Mouse (Mus musculus) cerebellum, postnatal 4 days (tissue): ENCODE results near the gene Bag5.
A peak's percentile ranks its signal among the peaks of the same experiment; 100 is the strongest.
"Not testable (repeated sequence)": the region's sequence is repeated elsewhere in the genome, so short reads cannot be mapped to it uniquely, and the experiment has no call there.

ENCODE experiments used
- DNase-seq, 2 experiments: peaks; one replicate each; pipeline ENCODE4 v3.0.0; 2022; ENCODE audit warnings: low spot score in 2 of 2, mixed read lengths in 1 of 2

Bag5 gene

DNA sequence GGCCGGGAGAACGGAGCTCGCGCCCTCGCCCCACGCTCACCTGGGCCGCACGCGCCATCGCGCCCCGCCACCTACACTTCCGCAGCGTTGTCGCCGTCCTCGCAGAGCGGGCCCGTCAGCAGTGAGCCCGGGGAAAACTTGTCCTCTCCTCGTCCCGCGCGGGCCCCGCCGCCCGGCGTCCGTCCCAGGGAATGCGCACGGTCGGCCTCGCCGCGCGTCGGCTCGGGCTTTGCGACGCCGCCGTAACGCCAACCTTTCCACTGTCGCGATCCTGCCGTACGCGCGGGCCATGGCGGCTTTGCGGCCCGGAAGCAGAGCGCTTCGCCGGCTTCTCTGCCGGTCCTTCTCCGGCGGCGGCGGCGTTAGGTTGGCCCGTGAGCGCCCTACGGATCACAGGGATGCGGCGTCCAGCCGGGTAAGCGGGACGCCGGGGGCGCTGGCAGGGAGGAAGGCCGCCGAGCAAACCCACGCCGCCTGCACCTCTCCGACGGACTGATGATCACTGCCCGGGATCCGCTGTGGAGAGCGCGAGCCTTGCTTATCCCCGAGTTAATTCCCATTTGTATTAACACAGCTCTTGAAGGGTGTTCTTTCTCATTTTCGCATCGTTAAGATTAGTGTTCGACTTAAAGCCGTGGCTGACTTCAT, at the start of gene Bag5, which contains the start of gene Apopt1:
Gene Bag5, minus strand, starts transcription at position 254 of the 648 bp plus-strand sequence.
Gene Apopt1, plus strand, starts transcription at position 258 of the 648 bp plus-strand sequence.
- peak; percentile 74 to 91 for DNase-seq

DNA sequence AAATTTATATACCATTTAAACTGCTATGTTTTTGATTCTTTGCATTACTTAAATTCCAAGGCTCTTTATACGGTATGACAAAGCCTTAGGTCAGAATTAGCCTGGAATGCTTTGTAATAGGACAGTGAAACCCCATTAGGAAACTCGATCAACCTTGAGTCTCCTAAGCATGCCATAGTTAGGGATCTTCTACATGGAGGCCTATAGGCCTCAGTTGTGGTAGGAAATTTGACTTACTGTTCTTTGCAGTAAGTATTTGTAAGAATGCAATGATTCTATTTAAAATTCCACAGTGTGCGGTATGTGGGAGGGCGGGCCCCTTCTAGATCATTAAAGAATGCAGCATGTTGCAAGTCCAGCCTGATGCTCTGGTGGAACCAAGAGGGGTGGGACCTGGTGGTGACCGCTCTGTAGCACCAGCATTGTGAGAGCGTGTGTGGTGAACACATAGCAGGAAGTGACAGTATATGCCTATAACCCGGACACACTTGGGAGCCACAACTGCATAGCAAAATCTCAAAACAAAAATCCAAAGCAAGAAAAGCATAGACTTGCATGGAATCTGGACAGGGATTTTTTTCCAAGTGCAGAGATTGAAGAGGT, 47.4 kb upstream of the Bag5 start:
- no peak for DNase-seq

DNA sequence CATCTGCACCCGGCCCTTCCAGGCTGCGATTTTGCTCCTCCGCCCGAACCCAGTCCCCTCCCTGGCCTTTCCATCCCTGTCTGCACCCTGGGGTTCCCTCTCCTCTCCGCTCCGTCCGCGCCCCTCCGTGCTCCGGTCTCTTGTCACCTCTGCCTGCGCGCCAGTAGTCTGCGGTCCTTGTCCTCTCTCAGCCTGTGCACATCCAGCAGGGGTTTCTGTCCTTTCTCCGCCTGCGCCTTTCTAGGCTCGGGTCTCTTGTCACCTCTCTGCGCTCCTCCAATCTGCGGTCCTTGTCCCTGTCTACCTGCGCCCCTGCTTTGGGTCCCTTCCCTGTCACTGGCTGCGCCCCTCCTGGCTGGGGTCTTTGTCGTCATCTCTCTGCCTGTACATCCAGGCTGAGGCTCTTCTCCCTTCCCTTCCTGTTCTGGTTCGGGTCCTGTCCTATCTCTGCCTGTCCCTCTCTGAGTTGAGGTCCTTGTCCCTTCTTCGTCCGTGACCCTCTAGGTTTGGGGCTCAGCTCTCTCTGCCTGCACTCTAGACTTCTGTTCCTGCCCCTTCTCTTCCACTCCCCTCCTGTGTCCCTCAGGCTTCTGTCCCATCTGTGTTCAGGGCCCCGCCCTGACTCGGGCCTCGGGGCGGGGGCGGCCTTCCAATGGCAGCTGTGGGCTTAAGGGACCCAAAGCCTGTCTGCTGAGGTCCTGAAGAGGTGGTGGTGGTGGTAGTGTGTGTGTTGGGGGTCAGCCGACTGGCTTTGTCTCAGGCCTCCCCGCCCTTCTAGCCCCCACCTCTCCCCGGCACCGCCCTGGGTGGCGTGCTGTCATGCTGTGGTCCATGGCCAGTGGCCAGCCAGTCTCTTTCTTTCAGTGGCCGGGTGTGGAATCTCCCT, 46.4 kb upstream of the Bag5 start:
- peak in 1 of 2 experiments; percentile 54 for DNase-seq

DNA sequence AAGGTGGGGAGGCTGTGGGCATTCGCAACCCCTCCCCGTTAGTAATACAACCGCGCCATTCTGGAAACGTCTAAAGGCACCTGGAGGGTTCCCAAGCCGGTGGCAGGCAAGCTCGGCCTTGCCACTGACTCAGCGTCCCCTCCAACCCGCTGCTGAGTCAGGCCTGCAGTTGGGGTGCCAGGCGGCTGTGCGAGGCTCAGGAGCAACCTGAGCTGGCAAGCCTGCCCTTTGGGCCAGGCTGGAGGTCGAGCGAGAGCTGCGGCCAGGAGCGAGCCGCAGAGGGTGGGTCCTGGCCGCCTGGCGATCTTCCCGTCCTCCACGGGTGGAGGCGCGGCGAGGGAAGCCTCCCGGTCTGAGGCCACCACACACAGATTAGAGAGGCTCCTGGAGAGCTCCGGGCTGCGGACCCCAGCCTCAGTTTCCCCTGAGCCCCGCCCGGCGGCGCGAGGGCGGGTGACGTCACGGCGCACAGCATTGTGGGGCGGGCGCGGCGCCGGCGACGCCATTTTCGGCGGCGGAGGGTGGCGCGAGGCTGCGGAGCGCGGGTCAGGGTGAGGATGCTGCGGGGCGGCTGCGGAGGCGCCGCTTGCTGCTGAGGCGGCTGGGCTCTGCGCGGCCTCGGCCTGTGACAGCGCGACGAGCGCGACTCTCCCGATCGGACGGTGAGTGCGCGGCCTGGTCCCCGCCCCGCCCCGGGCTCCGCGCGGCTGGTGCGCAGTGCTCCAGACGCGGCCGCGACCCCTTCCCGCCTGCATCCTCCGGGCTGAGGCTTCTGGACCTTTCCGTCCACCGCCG, 45.5 kb upstream of the Bag5 start, which contains the start of gene Klc1:
Gene Klc1, plus strand, starts transcription at position 469 of the 795 bp plus-strand sequence.
- DNase-seq = peak; percentile 68 to 86

DNA sequence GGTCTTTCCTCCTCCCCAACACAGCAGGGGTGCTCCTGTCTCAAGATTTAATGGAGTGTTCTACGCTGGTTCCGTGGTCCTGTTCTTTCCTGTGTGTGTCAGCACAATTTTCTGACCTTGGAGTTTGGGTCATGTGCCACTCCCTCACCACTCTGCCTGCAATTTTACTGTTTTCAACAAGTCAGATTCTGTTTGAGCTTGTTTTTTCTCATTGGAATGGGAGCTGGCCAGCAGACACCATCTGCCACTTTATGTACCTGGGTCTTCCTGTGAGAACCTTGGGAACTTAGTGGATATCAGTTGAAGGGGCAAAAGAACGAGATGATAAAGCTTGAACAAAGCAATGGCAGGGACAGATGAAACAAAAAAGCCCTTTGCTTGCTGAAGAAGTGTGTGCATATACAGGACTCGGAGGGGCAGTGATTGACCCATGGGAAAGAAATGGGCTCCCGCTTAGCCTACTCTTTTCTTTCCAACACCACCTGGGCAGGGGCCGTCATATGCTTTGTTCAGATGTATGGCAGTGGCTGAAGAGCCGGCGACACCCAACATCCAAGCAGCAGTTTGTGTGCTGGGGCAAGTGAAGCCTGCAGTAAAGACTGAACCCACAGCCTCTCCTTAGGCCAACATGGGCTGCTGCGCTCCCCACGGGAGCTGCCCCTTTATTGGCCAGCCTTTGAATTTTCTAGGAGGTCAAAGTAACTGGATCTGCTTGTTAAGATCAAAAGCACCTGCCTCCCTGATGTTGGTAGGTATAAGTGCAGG, 44.7 kb upstream of the Bag5 start:
- DNase-seq = no peak

DNA sequence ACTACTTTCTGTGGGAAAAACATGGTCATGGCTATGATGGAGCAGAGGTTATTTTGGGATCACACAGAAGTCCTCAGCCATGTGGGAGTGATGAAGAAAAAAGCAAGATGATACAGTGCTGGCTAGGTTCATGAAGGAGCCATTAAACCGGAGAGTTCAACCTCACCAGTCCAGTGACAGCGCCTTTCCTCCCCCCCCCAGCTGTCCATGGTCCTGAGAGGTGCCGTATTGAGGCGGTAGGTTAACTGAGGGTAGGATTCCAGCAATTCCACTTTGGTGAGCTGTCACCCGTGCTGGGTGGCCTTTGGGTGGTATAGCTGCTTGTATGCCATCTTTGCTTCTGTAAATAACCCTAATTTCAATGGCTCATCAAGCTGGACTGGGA, 43.6 kb upstream of the Bag5 start:
- no peak for DNase-seq

DNA sequence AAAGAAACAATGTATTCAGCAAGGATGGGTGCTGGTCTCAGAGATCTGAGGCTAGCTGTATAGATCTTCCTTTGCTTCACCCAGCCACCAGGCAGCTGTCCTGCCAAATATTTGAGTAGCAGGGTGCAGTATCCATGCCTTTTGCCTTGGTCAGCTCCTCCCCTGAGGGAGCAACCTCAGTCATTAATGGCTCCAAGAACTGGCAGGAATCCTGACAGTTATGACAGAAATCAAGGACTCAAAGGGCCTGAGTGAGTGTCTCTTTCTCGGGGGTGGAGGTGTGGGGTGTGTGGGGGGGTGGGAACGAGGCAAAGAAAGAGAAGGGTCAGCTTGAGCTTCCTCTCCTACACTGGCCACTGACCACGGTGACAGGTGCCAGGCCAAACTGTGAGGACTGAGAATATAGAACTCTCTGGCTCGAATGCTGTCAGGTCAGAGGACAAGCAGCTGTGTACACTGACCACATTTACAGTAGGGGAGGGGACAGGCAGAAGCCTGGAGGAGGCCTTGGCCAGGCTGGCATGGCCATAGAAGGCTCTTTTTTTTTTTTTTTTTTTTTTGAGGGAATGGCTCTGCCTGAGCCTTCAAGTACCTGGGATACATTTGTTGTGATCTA, 43.1 kb upstream of the Bag5 start:
- DNase-seq = no peak

DNA sequence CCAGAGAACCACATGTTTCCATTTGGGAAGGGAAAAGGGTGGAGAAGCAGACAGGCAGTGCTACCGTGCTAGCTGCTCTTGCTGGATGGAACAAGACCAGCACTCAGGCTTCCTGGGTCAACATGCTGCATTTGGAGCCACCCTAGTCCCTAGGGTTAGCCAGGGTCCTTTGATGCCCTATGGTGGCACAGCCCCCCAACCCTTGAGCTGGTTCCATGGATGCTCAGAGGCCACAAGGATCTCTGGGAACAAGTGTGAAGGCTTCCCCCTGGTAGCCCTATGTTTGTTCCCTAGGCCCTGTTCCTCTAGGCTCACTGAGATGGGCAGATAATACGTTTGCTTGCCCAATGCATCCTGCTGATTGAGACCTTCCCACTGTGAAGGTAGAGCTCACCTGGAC, 42.2 kb upstream of the Bag5 start:
- no peak for DNase-seq

DNA sequence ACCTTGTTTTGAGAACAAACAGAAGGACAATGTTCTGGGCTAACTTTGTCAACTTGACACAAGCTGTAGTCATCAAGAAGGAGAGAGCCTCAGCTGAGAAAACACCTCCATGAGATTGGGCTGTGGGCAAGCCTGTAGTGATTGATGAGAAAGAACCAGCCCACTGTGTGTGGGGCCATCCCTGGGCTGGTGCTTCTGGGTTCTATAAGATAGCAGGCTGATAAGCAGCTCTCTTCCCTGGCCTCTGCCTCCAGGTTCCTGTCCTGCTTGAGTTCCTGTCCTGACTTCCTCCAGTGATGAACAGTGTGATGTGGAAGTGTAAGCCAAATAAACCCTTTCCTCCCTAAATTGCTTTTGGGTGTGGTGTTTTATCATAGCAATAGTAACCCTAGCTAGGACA, 41.7 kb upstream of the Bag5 start:
- no peak for DNase-seq

DNA sequence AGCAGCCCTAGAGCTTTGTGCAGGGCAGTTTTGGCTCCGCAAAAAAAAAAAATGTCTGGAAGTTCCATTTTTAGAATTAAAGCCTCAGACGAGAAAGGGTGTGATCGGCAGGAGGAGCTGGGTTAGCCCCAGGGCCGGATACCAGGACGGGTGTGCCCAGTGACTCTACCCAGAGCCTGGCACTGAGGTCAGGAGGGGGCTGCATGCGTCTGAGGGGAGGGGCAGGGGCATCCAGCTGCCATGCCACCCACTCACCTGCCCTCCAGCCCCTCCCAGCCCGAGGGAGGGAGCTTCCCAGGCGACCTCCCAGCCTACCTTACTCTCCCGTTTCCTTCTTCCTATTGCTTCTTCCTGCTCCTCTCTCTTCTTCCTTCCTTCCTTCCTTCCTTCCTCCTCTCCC, 40.3 kb upstream of the Bag5 start:
- no peak for DNase-seq

DNA sequence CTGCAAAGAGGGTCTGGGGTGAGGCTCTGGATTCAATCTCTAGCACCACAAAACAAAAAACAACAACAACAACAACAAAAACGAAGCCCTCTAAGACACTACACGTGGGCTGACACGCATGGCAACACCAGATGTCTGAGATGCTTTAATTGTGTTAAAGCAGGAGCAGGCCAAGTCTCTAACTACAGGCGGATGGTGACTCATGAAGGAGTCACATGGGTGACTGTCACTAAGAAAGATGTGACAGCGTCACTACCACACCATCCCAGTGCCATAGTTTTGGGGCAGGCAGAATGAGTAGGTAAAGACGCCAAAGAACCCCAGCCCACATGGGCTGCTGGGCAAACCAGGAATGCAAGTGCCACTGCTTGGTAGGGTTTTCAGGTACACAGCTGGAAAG, 39.4 kb upstream of the Bag5 start:
- DNase-seq = no peak

DNA sequence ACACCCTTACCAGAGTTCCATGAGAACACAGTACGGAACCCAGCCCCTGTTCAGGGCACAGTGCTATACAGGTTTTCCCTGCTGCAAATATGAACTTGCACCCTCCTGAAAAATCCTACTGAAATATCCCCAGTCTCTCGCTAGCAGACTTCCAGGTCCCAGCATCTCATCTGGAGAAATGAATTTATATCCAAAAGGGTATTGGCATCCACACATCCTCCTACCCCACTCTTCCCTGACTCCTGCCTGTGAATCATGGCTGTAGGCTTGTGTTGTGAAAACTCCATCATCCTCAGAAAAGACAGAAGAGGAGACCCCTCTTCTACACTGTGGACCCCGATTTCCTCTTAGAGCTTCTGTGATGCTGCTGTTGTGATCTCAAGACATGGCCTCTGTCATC, 37.7 kb upstream of the Bag5 start:
- no peak for DNase-seq

DNA sequence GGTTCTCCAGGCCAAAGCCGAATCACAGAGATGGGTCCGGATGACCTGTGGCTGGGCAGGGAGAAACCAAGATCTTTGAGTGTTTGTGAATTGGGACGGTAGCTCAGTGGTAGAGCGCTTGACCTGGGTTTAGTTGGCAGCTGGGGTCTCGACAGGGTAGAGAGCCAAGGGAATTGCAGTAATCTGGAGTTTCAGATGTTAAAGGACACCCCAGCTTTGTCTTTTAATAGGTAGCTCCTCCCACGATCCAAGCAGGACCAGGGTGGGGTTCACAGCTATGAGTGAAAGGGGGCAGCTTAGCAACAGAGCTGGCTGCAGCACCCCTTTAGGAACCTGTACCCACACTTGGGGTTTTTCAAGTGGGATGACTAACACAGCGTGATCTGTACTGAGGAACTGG, 34.4 kb upstream of the Bag5 start:
- DNase-seq = no peak

DNA sequence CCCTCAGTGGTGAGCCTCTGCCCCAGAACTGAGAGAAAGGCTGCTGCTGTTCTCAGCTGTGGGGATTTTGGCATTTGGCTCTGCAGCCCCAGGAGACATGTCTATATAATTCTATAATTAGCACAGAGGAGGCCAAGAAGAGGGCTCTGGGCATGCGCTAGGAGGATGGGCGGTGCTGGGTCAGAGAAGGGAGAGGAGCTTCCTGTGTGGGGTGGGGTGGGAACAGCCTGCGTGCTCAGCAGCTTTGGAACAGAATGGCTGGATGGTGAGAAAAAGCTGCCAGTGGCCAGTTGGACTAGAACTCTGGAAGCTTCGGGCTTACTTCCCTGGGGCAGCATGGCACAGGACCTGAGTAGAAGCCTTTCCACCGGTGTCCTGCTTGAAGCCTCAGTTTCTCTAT, 33.0 kb upstream of the Bag5 start:
- no peak for DNase-seq

DNA sequence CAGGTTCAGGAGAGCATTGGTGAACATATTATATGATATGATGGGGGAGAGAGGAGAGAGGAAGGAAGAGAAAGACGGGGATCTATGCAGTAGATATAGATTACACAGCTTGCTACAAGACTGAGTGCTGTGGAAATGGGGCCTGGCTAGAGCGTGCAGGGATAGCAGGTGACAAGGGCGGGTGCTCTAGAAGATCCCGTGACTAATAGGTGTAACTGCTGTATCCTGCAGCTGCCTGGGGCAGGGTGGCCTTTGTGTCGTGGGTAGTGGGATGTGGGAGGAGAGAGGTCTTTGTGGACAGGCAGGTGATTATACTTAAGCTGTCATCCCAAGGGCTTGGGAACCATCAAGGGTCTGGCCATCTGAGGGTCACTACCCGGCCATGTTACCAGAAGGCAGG, 32.2 kb upstream of the Bag5 start:
- no peak for DNase-seq

DNA sequence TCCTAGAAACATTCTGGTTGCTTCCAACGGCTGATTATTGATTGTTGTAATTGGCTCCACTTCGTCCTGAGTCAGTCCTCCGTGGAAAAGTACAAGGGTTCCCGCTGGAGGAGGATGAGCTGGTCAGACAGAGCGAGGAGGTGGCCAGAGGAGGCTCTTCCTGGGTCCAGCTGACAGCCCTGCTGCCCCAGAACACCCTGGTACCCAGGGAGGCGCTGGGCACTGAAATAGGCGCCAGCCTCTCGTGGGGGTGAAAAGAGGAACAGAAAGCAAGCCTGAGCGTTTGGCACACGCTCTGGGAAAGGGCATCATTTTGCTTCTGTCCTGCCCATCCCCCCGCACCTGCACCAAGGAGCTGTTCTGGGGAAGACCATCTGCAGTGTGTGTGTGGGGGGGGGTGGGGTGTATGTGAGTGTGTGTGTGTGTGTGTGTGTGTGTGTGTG, 30.9 kb upstream of the Bag5 start:
- DNase-seq = peak in 1 of 2 experiments; percentile 26

DNA sequence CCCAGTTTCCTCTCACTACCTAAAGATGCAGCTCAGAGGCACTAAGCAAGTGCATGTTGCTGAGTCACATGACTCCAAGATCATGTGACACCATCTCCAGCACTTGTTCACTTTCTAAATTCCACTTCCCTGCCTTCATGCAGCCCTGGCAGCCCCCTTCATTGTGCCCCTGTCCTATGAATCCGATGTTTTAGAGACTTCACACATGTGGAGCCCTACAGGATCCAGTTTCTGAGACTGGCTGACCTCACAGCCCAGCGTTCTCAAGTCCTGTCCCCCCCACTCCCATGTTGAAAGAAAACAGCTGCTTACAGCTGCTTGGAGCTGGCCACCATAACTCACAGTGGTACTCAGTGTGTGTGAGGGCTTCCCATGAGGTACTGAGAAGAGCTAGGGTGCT, 30.4 kb upstream of the Bag5 start:
- no peak for DNase-seq

DNA sequence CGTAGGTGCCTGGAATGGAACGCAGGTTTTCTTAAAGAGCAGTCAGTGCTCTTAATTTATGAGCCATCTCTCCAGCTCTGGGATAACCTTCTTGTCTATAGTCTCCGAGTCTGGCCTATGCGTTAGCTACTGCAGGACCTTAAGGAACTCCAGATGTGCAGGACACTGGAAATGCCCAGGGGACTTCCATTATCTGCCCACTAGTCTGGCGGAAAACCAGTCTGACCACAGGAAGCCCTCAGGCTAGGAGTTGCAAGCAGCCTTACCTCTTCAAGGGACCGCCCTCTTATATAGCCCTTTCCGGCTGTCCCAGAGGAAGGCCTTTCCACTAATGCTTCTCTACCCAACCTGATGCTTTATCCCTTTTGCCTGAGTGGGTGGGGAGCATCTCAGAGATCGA, 28.3 kb upstream of the Bag5 start:
- DNase-seq = no peak

DNA sequence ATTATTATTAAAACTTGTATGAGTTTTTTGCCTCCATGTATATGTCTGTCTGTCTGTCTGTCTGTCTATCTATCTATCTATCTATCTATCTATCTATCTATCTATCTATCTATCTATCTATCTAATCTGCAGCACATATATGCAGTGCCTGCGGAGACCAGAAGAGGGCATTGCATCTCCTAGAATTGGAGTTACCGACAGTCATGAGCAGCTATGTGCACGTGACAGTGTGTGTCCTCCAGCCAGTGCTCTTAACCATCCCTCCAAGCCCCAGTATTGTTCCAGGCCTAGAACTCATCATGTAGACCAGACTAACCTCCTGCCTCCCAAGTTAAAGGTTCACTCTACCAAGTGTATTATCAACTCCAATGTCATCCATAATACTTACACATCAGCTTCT, 25.7 kb upstream of the Bag5 start:
- peak in 1 of 2 experiments; percentile 62 for DNase-seq

DNA sequence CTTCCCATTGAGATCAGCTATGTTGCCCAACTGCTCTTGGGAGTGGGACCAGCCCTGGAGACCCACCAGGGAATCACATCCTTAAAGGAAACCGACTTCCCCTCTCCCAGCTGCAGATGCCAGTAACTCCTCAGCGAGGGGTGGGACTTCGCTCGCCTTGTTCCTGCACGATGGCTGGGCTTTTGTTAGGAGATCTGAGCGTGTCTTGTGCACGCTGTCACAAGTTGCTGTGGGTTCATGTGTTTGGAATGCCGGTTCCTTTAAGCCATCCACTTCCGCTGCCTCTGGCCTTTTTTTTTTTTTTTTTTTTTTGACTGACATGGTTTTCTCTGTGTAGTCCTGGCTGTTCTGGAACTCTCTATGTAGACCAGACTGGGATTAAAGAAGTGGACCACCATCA, 24.3 kb upstream of the Bag5 start:
- DNase-seq = no peak

DNA sequence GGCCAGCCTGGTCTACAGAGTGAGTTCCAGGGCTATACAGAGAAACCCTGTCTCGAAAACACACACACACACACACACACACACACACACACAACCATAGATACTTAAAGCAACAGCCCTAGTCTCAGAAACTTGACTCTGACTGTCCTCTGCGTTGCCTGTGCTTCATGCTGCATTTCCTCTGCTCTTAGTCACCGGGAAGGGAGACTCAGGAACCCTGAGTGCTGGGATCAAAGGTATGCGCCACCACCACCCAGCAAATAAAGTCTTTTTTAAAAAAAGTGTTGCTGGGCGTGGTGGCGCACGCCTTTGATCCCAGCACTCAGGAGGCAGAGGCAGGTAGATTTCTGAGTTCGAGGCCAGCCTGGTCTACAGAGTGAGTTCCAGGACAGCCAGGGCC, 23.6 kb upstream of the Bag5 start:
- not testable (repeated sequence) for DNase-seq
